Mouse (Mus musculus) cortical plate, adult 2 months (tissue): Measurements from ENCODE around the gene Imp3. TPM values are rescaled to one million over a fixed set of nuclear protein-coding genes. Genes with fewer than 3 reads are reported as not detected.

Experiments used
- H3K27ac ChIP-seq: fragments of 200-500 bp; 2 replicates; pipeline ENCODE4 v1.5.1; 2012; ENCODE audit warnings: low read length, control low read depth, inconsistent platforms; ENCODE audit not compliant: insufficient read depth
- H3K4me1 ChIP-seq: fragments of 200-500 bp; 2 replicates; pipeline ENCODE4 v1.6.1; 2011; ENCODE audit warnings: low read length; ENCODE audit not compliant: control insufficient read depth, insufficient read depth
- H3K4me3 ChIP-seq: fragments of 200-500 bp; 2 replicates; pipeline ENCODE4 v1.5.1; 2011; ENCODE audit warnings: mild to moderate bottlenecking, low read length, control low read depth; ENCODE audit not compliant: insufficient read depth
- CTCF ChIP-seq: fragments of 200-500 bp; IDR thresholded peaks from 2 replicates; pipeline ENCODE4 v1.5.1; 2011; ENCODE audit warnings: mild to moderate bottlenecking, control low read depth, low read length; ENCODE audit not compliant: insufficient read depth; ENCODE audit errors: extremely low read depth
- POLR2A ChIP-seq: fragments of 200-500 bp; IDR thresholded peaks from 2 replicates; pipeline ENCODE4 v1.6.1; 2011; ENCODE audit warnings: mild to moderate bottlenecking, low read length, control low read depth; ENCODE audit not compliant: insufficient read depth; ENCODE audit errors: extremely low read depth
- polyA plus RNA-seq: library from polyadenylated mRNA; depleted of rRNA; stranded (reverse); fragments of >200 nt; gene quantifications from 2 replicates; pipeline ENCODE4 v1.2.3, GENCODE M21; 2012; rRNA removed

Imp3 gene
- polyA plus RNA-seq, 1 experiment, result 84.9 TPM

DNA sequence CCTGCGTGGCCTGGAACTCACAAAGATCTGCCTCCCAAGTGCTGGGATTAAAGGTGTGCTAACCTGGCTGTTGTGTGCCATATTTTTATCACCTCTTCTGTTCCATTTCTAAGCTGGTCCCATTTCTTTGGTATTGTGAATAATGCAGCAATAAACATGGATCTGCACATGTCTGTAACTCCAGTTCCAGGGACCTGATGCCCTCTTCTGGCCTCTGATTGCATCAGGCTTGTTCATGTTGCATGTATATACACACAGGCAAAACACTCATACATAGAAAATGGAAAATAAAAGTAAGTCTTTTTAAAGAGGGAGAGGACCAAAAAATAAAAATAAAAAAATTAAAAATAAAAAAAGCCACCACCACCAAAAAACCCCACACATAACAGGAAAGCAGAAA, 16.3 kb downstream of the Imp3 start:
- peaks cover 2% of the 10 kb centered on the region; the same call in 1 of the 2 replicates for H3K4me1 ChIP-seq
- no peak for TF ChIP-seq CTCF
- no peak for TF ChIP-seq POLR2A
- no peak overlapping the region for H3K4me3 ChIP-seq
- no peak overlapping the region for H3K27ac ChIP-seq

DNA sequence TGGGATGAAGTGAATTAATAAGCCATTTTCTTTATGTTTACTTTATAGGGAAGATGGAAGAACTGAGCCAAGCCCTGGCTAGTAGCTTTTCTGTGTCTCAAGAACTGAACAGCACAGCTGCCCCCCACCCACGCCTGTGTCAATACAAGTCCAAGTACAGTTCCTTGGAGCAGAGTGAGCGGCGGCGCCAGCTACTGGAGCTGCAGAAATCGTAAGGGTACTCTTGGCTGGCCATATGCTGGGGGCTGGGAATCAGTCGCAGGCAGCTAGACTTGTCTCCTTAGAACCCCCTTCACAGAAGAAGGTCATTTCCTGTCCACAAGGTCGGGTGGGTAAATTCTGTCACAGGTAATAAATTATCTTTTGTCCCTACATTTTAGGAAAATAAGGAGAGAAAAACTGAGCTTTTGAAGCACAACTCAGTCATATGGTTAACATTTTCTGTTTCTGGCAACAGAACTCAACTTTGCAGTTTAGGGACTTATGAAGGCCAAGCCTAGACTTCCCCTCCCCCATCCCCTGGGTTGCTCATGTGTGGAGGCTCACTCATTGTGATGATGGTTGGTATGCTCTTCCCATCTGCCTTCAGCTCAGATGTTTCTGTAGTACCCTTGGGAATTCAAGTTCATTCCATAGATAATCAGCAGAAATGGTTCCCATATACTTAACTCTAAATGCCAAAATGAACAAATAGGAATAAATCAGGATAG, 19.8 kb downstream of the Imp3 start:
- Histone ChIP-seq H3K27ac (no peak overlapping the region), H3K4me3 (no peak overlapping the region), H3K4me1 (no peaks in the 10 kb centered on the region)
- TF ChIP-seq POLR2A (no peak), CTCF (no peak)

DNA sequence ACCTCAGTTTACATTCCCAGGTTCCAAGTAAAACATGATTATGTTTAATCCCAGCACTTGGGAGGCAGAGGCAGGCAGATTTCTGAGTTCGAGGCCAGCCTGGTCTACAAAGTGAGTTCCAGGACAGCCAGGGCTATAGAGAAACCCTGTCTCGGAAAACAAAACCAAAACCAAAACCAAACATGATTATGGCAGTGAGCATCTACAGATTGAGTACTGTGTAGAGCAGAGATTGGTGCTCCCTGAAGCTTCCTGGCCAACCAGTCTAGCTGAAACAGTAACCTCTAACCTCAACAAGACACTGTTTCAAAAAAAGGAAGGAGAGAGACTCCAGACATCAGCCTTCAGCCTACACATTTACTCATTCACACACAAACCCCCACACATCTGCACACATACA, 21.4 kb downstream of the Imp3 start:
- H3K4me3 ChIP-seq, result no peak overlapping the region
- H3K27ac ChIP-seq, result no peak overlapping the region
- no peak for TF ChIP-seq CTCF
- no peak for TF ChIP-seq POLR2A

DNA sequence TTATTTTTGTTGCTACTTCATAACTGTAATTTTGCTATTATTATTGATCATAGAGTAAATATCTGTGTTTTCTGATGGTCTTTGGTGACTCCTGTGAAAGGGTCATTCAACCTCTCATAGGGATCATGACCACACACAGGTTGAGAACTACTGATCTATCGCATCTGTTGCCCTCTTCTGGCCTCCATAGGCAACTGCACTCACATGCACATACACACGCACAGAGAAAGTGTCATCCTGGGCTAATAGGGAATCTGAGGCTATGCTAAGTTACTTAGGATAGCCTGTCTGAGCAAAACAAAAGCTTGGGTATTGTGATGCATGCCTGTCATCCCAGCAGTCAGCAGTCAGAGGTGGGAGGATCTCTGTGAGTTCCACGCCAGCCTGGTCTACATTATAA, 24.3 kb downstream of the Imp3 start:
- no peak overlapping the region for H3K27ac ChIP-seq
- TF ChIP-seq POLR2A, result no peak
- TF ChIP-seq CTCF, result no peak
- no peak overlapping the region for H3K4me3 ChIP-seq
- H3K4me1 ChIP-seq, result peaks cover 4% of the 10 kb centered on the region; the same call in 1 of the 2 replicates

More for the DNA sequence above, 21.4 kb downstream of the Imp3 start:
- peaks cover 4% of the 10 kb centered on the region; the same call in 1 of the 2 replicates for H3K4me1 ChIP-seq

DNA sequence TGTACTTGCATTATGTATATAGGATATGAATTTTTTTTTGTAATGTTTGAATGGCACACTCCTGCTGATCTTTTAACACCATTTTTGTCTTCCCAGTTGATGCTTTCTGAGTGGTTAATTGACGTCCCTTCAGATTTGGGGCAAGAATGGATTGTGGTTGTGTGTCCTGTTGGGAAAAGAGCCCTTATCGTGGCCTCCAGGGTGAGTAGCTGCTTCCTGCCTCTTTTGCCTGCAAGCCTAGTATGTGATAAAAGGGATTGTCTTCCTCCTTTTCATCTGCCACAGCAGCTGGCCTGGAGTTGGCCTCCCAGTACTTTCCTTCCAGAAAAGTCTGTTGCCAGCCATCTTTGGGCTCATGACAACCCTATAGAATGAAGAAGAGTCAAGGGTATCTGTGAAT, 32.9 kb downstream of the Imp3 start:
- Histone ChIP-seq H3K4me3 (no peak overlapping the region), H3K4me1 (no peaks in the 10 kb centered on the region), H3K27ac (no peak overlapping the region)
- no peak for TF ChIP-seq CTCF
- no peak for TF ChIP-seq POLR2A

DNA sequence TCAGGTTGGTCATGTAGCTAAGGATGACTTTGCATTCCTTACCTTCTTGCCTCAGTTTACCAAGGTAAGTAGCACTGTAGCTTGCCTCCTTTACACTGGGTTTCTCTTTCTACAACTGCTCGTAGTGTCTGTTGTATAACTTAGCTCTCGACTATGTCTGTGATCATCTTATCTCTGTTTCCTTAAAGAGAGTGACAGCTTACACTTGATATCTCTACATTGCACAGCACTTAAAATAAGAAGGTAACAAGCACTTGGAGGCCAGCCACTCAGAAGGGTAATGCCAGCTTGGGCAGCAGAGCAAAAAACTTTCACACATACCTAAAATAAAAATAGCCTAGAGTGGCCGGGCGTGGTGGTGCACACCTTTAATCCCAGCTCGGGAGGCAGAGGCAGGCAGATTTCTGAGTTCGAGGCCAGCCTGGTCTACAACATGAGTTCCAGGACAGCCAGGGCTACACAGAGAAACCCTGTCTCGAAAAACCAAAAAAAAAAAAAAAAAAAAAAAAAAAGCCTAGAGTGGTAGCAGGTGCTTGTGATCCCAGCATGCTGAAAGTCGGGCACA, 36.8 kb downstream of the Imp3 start:
- TF ChIP-seq POLR2A (no peak), CTCF (no peak)
- no peak overlapping the region for H3K27ac ChIP-seq
- no peak overlapping the region for H3K4me3 ChIP-seq

DNA sequence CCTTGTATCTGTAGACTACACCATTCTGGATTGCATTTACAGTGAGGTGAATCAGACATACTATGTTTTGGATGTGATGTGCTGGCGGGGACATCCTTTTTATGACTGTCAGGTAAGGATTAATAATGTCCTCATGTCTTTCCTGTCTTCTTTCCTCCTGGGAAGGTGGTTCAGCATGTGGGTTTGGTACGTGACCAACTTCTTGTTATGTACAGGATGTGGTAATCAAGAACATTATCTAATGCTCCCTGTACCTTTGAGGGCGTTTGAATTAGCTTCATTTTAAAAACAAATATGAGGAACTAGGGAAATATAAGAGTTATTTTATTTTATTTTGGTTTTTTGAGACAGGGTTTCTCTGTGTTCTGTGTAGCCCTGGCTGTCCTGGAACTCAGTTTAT, 37.9 kb downstream of the Imp3 start:
- H3K4me3 ChIP-seq, result no peak overlapping the region
- no peaks in the 10 kb centered on the region for H3K4me1 ChIP-seq
- TF ChIP-seq POLR2A (no peak), CTCF (no peak)
- H3K27ac ChIP-seq, result no peak overlapping the region

More for the DNA sequence above, 36.8 kb downstream of the Imp3 start:
- H3K4me1 ChIP-seq, result no peaks in the 10 kb centered on the region

DNA sequence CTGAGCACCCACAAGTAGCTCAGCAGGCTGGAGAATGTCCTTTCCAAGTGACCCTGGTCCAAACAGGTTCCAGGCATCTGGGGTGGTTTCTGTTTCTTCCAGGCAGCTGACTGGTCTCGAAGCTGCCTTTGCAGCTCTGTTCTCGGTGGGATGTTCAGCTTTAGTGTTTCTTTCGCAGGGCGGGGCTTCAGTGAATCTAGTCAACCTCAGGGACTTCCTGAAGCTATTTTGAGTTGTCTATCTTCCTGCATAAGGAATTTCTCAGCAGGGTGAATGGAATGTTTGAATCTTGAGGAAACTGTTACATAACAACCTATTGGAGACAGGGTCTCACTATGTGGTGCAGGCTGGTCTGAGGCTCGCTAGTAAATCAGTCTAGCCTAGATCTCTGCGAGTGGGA, 42.9 kb downstream of the Imp3 start:
- Histone ChIP-seq H3K4me3 (no peak overlapping the region), H3K27ac (no peak overlapping the region)
- TF ChIP-seq POLR2A (no peak), CTCF (no peak)

DNA sequence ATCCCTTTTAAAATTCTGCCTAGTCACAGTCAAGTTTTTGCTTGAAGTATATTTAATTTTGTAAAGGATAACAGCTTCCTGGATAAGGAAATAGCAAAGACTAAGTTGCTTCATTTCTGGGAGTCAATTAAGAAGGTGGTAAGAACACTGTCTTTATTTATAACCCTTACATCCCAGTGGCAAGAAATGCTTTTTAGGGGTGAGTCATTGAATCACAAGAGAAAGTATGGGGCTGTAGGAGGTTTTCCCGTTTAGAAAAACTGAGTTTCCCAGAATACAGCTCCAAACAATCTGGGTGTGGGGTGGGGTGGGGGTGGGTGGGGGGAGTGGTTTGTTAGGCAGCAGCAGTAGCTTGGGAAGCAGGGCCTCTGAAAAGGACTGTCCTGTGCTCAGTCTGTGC, 44.2 kb downstream of the Imp3 start:
- TF ChIP-seq POLR2A (0 out of 2 replicates have a peak, but pooled peaks have one; percentile 24), CTCF (no peak)
- Histone ChIP-seq H3K4me1 (peaks cover 6% of the 10 kb centered on the region), H3K4me3 (no peak overlapping the region), H3K27ac (peak overlapping the region; percentile 20; the same call in 1 of the 2 replicates)

More for the DNA sequence above, 42.9 kb downstream of the Imp3 start:
- H3K4me1 ChIP-seq, result peaks cover 6% of the 10 kb centered on the region

Other genes with a start within 250 kb of the Imp3 start
- 465 and 476 TPM in 2 replicates for gene Lingo1, start 141.0 kb upstream of the Imp3 start, polyA plus RNA-seq
- 0.11 and 0.38 TPM in 2 replicates for gene Odf3l1, start 72.8 kb upstream of the Imp3 start, polyA plus RNA-seq
- gene Cspg4, start 72.4 kb upstream of the Imp3 start, polyA plus RNA-seq, result 12.5 and 13.3 TPM in 2 replicates
- gene Snx33, start 9.1 kb upstream of the Imp3 start, polyA plus RNA-seq, result 6.4 and 7.4 TPM in 2 replicates
- gene Snupn, start 13.4 kb downstream of the Imp3 start, polyA plus RNA-seq, result 15.7 and 16.0 TPM in 2 replicates
- 23.9 TPM in 2 replicates for gene Ptpn9, start 57.4 kb downstream of the Imp3 start, polyA plus RNA-seq
- 25.1 and 27.8 TPM in 2 replicates for gene Sin3a, start 134.6 kb downstream of the Imp3 start, polyA plus RNA-seq
- 234 and 251 TPM in 2 replicates for gene Man2c1, start 193.2 kb downstream of the Imp3 start, polyA plus RNA-seq
- gene Neil1, start 210.8 kb downstream of the Imp3 start, polyA plus RNA-seq, result 15.3 and 16.7 TPM in 2 replicates
- 184 and 186 TPM in 2 replicates for gene Commd4, start 220.9 kb downstream of the Imp3 start, polyA plus RNA-seq